Mouse (Mus musculus): ENCODE measurements around the gene Olfr1395. TPM values are rescaled to one million over a fixed set of nuclear protein-coding genes. Genes with fewer than 3 reads are reported as not detected.
"Not testable (repeated sequence)": the region's sequence is repeated elsewhere in the genome, so short reads cannot be mapped to it uniquely, and the experiment has no call there.

Gene Olfr1395
- total and polyA plus RNA-seq, 3 experiments: not detected

DNA sequence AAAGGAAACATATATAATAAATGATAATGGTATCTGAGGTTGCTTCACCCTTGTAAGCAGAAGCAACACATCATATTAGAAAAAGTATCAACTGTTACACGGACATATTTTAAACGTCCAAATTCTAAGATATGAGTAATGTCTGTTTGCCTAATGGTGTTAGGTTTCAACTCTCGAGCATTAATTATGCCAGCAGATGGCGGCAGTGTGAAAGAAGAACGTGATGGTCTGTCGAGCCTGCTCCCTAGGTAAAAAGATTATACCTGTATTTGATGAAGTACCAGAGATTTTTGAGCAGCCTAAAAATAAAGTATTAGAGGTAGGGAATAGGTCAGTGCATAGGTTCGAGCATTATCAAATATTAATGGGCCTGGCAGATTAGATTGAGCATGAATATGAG, 47.7 kb downstream of the Olfr1395 start (continued):
- TF ChIP-seq CHD1 (IDR thresholded peaks at IDR 0.05; ENCODE audit: low read depth, low read length): no peak

DNA sequence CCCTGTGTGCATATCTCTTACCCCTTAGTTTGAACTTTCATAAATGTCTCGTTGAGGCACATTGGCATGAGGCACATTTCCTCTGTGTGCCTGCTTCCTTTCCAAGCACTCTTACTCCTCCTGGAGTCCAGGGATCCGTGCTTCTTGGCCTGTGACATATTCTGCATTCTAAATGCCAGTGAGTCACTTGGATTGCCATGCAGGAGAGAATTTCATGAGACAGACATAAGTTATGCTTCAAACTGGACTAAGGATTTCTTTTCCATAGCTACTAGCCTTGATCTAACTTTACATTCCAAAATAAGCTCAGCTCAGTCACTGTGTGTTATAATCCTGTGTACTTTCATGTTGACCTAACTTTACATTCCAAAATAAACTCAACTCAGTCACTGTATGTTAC, 49.0 kb downstream of the Olfr1395 start:
- no peaks in the 10 kb centered on the region for H3K4me1 ChIP-seq (ENCODE audit: control insufficient read depth in 1 of 2, insufficient read depth in 2 of 2, low read length in 2 of 2)
- TF ChIP-seq NELFE (IDR thresholded peaks at IDR 0.05; ENCODE audit: low read depth, low read length) (no peak), MEF2A (IDR thresholded peaks at IDR 0.05; ENCODE audit: extremely low read depth, insufficient replicate concordance, low read depth, low read length, poor library complexity, severe bottlenecking) (no peak), ZMIZ1 (IDR thresholded peaks at IDR 0.05; ENCODE audit: low read depth, low read length) (no peak), GABPA (IDR thresholded peaks at IDR 0.05; ENCODE audit: low read depth, low read length) (no peak), TBP (IDR thresholded peaks at IDR 0.05; ENCODE audit: low read depth, low read length) (no peak), ZKSCAN1 (IDR thresholded peaks at IDR 0.05; ENCODE audit: low read depth, low read length) (no peak), CTCF (IDR thresholded peaks at IDR 0.05 in 2 of 3, conservative IDR thresholded peaks at IDR 0.05 in 1 of 3; ENCODE audit: control insufficient read depth in 1 of 3, insufficient read depth in 1 of 3, low read depth in 2 of 3, low read length in 3 of 3, poor library complexity in 1 of 3, severe bottlenecking in 1 of 3) (no peak), MXI1 (IDR thresholded peaks at IDR 0.05; ENCODE audit: low read depth, low read length) (no peak), KAT2A (conservative IDR thresholded peaks at IDR 0.05; ENCODE audit: low read depth, low read length) (no peak), NRF1 (IDR thresholded peaks at IDR 0.05; ENCODE audit: insufficient read depth, low read depth, low read length, poor library complexity, severe bottlenecking) (no peak), POLR2AphosphoS2 (IDR thresholded peaks at IDR 0.05; ENCODE audit: low read length) (no peak), ELF1 (IDR thresholded peaks at IDR 0.05; ENCODE audit: low read depth, low read length) (no peak), CHD2 (IDR thresholded peaks at IDR 0.05; ENCODE audit: low read length) (no peak), RCOR1 (IDR thresholded peaks at IDR 0.05; ENCODE audit: low read depth, low read length) (no peak)

DNA sequence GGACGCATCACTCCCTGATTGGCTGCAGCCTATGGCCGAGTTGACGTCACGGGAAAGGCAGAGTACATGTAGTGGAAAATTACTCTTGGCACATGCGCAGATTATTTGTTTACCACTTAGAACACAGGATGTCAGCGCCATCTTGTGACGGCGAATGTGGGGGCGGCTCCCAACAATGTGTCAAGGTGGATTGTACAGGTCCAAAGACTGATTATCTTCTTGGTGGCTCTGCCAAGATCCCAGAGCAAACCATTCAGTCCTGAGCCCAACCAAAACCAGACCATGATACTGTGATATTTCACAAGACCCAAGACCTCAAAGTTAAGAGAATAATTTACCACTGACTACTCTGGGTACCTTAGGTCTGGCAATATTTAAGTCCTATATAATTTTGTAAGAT, 52.7 kb downstream of the Olfr1395 start:
- not testable (repeated sequence) for H3K36me3 ChIP-seq (ENCODE audit: control insufficient read depth in 1 of 2, insufficient read depth in 2 of 2, low read length in 2 of 2); H3K9ac ChIP-seq (ENCODE audit: control insufficient read depth, low read depth, low read length, poor library complexity, severe bottlenecking); H3K79me2 ChIP-seq (ENCODE audit: control insufficient read depth, insufficient read depth, low read length, poor library complexity); DNase-seq (ENCODE audit: low read depth, low spot score); H3K27ac ChIP-seq (ENCODE audit: control insufficient read depth, low read depth, low read length); H3K9me3 ChIP-seq (replicated peaks; ENCODE audit: insufficient read depth, low read length); H3K27me3 ChIP-seq (ENCODE audit: control insufficient read depth in 1 of 2, insufficient read depth in 2 of 2, low read length in 2 of 2); H3K4me1 ChIP-seq (ENCODE audit: control insufficient read depth in 1 of 2, insufficient read depth in 2 of 2, low read length in 2 of 2); H3K4me3 ChIP-seq (ENCODE audit: control insufficient read depth in 1 of 2, insufficient read depth in 1 of 2, low read depth in 2 of 2, low read length in 2 of 2)

More for the DNA sequence above, 49.0 kb downstream of the Olfr1395 start:
- Histone ChIP-seq H3K27me3 (ENCODE audit: control insufficient read depth in 1 of 2, insufficient read depth in 2 of 2, low read length in 2 of 2) (no peaks in the 10 kb centered on the region; a peak in 1 of 4 replicates), H3K27ac (ENCODE audit: control insufficient read depth, low read depth, low read length) (no peak overlapping the region), H3K36me3 (ENCODE audit: control insufficient read depth in 1 of 2, insufficient read depth in 2 of 2, low read length in 2 of 2) (no peaks in the 10 kb centered on the region), H3K4me3 (ENCODE audit: control insufficient read depth in 1 of 2, insufficient read depth in 1 of 2, low read depth in 2 of 2, low read length in 2 of 2) (no peak overlapping the region), H3K9me3 (replicated peaks; ENCODE audit: insufficient read depth, low read length) (no peaks in the 10 kb centered on the region), H3K79me2 (ENCODE audit: control insufficient read depth, insufficient read depth, low read length, poor library complexity) (no peaks in the 10 kb centered on the region), H3K9ac (ENCODE audit: control insufficient read depth, low read depth, low read length, poor library complexity, severe bottlenecking) (no peak overlapping the region)
- DNase-seq (ENCODE audit: low read depth, low spot score): no peak
